Mouse (Mus musculus): Measurements from ENCODE around the gene Casp8ap2.
A peak's percentile ranks its signal among the peaks of the same experiment; 100 is the strongest.

Casp8ap2 gene

DNA sequence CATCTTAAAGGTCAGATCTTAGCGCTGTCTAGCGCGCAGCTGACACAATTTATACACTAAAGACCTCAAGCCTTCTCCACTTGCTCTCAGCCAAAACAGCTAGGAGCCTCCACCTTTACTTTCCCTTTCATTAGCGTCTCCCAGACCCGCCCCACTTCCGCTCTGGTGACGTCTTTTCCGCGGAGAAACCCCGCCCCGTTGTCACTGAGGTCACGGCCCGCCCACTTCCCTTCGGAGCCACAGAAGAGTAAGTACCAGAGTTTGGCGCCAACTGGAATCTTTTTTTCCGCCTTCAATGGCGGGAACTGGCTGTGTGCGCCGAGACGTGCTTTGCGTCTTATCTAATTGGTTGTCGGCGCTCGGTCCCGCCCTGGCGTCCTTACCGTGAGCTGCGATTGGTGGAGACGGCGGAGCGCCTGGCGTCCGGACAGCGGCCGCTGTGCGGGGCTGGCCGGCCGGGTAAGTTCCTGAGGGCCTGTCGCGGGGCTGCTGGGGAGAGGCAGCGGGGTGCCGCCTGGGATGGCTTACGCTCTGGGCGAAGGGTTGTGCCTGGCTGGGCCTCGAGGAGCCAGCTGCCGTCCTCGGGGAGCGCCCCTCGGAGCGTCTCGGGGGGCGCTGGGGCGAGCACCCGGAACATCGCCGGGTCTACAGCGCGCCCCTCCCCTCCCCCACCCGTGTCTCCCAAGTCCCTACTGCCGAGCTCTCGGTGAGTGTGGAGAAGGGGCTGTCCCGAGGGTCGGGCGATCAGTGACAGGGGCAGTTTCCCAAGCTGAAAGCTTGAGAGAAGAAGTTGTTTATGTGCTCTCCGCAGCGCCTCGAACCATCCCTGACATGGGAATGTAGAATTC lies at the start of gene Casp8ap2:
Gene Casp8ap2, plus strand, starts transcription at position 418 of the 848 bp plus-strand sequence.
- peak; percentile 100 for DNase-seq

- DNase-seq = no peak
Measured at GRCm38 (mm10) chr4:32569054-32569453, 46.2 kb upstream of the Casp8ap2 start.

- peak; percentile 47 for DNase-seq
Measured at GRCm38 (mm10) chr4:32569995-32570938, 45.0 kb upstream of the Casp8ap2 start.

- no peak for DNase-seq
Measured at GRCm38 (mm10) chr4:32570939-32571317, 44.3 kb upstream of the Casp8ap2 start.

GRCm38 (mm10) chr4:32571441-32571840 lies 43.8 kb upstream of the Casp8ap2 start:
- no peak for DNase-seq

DNA sequence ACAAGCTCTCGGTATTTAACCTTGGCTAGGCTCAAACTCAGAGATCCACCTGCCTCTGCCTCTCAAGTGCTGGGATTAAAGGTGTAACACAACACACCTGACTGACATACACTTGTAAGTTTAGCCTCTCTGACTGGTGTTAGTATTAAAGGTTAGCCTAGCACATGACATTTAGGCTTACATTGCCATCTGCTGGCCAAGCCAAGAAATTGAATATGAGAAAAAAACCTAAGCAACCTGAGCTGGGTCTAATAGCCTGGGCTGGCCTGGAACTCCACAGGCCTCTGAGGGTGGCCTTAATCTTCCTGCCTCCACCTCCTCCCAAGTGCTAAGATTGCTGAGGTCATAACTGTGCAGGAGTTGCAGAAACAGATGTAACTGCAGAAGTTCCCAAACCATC lies 43.1 kb upstream of the Casp8ap2 start:
- DNase-seq = peak; percentile 56

DNA sequence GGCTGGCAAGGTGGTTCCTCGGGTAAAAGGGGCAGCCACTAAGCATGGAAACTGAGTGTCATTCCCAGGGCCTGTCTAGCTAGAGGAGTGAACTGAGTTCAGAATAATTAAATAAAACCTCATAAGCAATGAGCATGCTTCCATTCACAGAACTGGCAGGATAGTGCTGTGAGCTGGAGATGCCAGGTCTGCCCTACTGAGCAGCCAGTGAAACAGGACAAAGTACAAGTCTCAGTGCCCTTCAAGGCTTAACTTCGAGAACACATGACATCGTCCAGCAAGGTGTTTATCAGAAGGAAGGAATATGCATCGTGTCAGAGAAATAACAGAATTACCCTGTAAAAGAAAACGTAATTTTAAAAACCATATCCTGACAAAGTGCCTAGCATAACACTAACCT lies 41.7 kb upstream of the Casp8ap2 start:
- DNase-seq = peak; percentile 30

GRCm38 (mm10) chr4:32574604-32575003 lies 40.6 kb upstream of the Casp8ap2 start:
- DNase-seq = no peak

DNA sequence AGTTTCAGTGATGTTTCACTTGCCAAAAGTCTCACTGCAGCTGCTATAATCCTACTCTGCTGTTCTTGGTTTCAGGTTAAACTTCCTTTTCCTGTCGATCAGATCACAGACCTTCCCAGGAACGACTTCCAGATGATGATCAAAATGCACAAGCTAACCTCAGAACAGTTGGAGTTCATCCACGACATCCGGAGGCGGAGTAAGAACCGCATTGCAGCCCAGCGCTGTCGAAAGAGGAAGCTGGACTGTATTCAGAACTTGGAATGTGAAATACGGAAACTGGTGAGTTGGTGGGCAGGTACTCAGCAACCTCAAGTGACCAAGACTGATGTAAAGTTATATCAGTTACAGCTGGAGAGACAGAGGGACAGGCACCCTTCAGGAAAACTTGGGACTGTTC lies 40.1 kb upstream of the Casp8ap2 start:
- no peak for DNase-seq

DNA sequence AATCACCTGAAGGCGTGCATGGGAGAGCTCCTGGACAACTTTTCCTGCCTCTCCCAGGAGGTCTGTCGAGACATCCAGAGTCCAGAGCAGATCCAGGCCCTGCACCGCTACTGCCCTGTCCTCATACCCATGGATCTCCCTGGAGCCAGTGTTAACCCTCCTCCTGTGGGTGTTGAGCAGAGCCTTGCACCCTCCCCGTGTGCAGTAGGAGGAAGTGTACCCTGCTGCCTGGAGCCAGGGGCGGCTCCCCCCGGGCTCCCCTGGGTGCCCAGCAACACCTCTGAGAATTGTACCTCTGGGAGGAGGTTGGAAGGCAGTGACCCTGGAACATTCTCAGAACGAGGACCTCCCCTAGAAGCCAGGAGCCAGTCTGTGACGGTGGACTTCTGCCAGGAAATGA lies 35.4 kb upstream of the Casp8ap2 start:
- no peak for DNase-seq

DNA sequence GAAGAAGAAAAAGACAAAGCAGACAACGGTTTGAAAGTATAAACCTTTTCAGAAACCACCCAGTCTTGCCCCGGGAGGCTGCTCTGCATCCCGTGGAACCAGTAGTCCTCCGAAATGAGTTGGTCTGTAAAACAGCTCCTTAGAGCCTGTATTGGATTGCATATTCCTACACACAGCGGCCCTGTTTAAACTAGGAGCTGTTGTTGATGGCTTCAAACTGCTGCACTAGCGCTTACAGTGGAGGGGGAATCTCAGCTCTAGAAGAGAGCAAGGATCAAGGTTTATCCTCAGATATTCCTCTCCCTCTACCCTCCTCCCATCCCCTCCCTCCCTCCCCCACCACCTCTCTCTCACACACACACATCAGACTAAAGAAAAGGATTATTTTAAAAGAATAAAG lies 31.1 kb upstream of the Casp8ap2 start:
- DNase-seq = no peak

- peak; percentile 62 for DNase-seq
Measured at GRCm38 (mm10) chr4:32586596-32586995, 28.7 kb upstream of the Casp8ap2 start.

DNA sequence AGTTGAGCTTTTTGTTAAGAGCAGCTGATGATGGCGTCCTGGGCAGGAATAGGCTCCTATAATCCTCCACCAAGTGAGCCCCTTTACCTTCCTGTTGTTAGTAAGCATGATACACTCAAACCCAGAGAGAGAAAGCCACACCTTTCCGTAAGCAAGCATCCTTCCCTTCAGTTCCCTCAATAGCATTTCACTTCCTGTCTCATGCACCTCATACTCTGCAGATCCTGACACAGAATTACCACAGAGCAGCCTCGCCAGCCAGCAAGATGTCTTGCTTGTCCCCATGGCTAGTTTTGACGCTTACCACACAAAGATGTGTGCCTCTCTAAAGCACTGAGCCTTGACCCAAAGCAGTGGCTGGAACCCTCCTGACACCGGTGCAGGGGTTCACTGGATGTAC lies 27.7 kb upstream of the Casp8ap2 start:
- DNase-seq = no peak

GRCm38 (mm10) chr4:32588237-32588636 lies 27.0 kb upstream of the Casp8ap2 start:
- DNase-seq = no peak

DNA sequence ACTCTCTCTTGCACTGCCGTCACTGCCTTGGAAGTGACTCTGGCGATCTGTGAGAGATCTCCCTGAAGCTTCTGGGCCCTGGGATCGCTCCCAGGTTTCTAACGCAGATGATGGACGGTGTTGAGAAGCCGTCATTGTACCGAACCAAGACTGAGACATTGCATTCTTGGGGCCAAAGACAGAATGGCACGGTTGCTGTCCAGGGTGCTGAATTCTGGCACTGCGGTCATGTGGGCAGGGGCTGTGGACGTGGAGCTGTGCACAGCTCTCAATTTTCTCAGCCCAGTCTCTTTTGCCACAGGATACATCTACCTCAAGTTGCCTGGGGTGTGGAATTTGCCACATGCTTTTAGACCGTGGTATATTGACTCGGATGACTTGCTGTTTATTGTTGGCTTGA lies 14.1 kb upstream of the Casp8ap2 start:
- DNase-seq = peak; percentile 33

GRCm38 (mm10) chr4:32602660-32603059 lies 12.6 kb upstream of the Casp8ap2 start, which contains the start of gene Gja10:
Gja10 (minus strand) TSS chr4:32602760.
- DNase-seq = no peak

DNA sequence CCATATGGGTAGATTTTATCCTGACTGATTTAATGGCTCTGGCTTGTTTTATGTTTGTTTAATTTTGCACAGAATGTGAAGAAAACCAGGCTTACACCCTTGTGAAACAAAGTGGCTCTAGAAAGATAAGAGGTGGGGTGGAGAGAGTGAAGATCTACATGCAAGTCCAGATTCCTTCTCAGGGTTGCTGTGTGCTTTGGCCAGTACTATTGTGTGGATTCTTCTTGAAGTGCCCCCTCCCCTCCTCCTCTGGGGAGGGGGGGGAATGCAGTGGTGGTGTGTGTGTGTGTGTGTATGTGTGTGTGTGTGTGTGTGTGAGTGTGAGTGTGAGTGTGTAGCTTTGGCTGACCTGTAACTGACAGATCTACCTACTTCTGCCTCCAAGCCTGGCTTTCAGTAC lies 6.4 kb downstream of the Casp8ap2 start:
- no peak for DNase-seq

DNA sequence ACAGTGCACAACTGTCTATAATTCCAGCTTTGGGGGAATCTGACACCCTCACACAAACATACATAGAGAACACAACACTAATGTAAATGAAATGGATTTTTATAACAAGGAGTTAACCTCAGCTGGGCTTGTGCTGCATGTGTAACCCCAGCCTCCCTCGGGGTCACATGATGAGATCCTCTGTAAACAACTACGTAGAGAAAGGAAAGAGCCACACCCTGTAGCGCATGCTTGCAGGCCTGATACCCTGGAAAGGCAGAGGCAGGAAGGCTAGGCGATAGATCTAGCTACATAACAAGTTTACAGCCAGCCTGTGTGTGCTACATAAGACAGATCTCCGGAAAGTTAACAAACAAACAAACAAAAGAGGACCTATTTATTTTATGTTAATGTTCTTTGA lies 36.4 kb downstream of the Casp8ap2 start:
- no peak for DNase-seq

DNA sequence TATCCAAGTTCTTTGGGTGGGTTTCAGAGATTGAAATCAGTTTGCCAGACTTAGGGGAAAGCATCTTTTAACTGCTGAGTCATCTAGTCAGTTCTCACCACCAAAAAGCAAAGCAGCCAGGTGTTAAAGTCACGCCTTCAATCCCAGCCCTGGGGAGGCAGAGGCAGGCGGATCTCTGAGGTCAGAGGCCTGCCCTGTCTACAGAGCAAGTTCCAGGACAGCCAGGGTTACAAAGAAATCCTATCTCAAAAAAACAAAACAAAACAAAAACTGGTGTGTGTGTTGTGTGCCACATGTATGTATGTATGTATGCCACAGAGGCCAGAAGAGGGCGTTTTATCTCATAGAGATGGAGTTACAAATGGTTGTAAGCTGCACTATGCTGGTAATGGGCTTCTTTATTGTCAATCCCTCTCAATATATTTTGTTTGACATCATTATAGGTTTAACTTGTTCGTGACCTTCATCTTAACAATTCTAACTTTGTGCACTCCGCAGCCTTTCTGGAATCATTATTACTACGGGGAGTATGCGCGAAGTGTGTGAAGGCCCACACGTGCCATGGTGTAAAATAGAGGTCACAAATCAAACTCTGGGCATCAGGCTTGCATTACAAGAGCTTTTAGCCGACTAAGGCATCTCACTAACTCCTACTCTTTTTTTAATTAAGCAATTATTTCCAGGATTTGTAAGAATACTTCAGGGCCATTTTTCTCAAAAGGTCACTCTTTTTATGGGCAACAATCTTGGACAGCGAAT lies 41.1 kb downstream of the Casp8ap2 start:
- no peak for DNase-seq

GRCm38 (mm10) chr4:32656918-32657662 lies 41.8 kb downstream of the Casp8ap2 start, which contains the start of gene Mdn1:
Mdn1 (plus strand) TSS chr4:32657119.
- peak; percentile 96 for DNase-seq

DNA sequence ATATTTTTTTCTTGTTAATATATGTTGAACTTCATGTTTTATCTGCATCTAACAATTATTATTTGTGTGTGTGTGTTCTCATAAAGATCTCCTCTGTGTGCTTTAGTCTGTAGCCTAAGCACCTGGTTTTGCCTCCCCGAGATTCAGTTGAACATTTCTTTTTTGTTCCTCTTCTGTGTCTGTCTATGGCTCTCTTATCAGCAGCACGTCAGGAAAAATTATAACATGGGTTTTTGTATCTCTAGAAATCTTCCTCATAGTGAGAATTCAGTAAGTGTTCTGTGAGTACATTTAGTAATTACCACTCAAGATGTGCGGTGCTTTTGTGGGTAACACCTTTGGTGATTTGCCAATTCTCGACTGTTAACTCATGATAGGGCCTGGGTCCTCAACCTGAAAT lies 50.6 kb downstream of the Casp8ap2 start:
- DNase-seq = no peak

GRCm38 (mm10) chr4:32668291-32668690 lies 53.0 kb downstream of the Casp8ap2 start:
- no peak for DNase-seq

All from kidney, adult 9 months (tissue).